Mouse (Mus musculus) midbrain, embryonic 16.5 days (tissue): ENCODE measurements around the gene Sycp2l. TPM values are rescaled to one million over a fixed set of nuclear protein-coding genes. Genes with fewer than 3 reads are reported as not detected.

Source experiments
- polyA plus RNA-seq: library from polyadenylated mRNA; unstranded; fragments of >200 nt; fragmentation: Nextera tagmentation; extraction: Ambion mirVana; gene quantifications from 2 replicates; pipeline ENCODE4 v1.2.1, GENCODE M21; 2015

The Sycp2l gene
- polyA plus RNA-seq, 1 experiment from 2014 or later = not detected

Other genes with a start within 250 kb of the Sycp2l start
- gene Pak1ip1, start 113.3 kb upstream of the Sycp2l start, polyA plus RNA-seq = 53.9 and 64.8 TPM in 2 replicates
- gene Tmem14c, start 98.0 kb upstream of the Sycp2l start, polyA plus RNA-seq = 107 and 117 TPM in 2 replicates
- 2.7 TPM in 2 replicates for gene Mak, start 34.6 kb upstream of the Sycp2l start, polyA plus RNA-seq
- gene Gcm2, start 3.3 kb upstream of the Sycp2l start, polyA plus RNA-seq = not detected in 2 replicates
- gene Elovl2, start 106.1 kb downstream of the Sycp2l start, polyA plus RNA-seq = 40.9 and 42.3 TPM in 2 replicates
- 25.9 and 27.2 TPM in 2 replicates for gene Smim13, start 135.5 kb downstream of the Sycp2l start, polyA plus RNA-seq
- not detected in 2 replicates for gene Gm17364, start 159.7 kb downstream of the Sycp2l start, polyA plus RNA-seq